Mouse (Mus musculus) granulocyte monocyte progenitor cell, adult 5-6 weeks (primary cell): ENCODE measurements around the gene Arf1. TPM values are rescaled to one million over a fixed set of nuclear protein-coding genes. Genes with fewer than 3 reads are reported as not detected.
"Not testable (repeated sequence)": the region's sequence is repeated elsewhere in the genome, so short reads cannot be mapped to it uniquely, and the experiment has no call there.

ENCODE experiments used
- ATAC-seq: replicated peaks from 2 replicates; pipeline ENCODE4 v1.8.0; 2016; ENCODE audit warnings: mild to moderate bottlenecking, moderate TSS enrichment, inconsistent platforms; ENCODE audit not compliant: poor library complexity, severe bottlenecking
- total RNA-seq, 2 experiments: library from RNA; stranded (forward) in 1 of 2; stranded (reverse) in 1 of 2; fragments of 200-712, 200-1000 nt in 1 of 2; fragments of >200 nt in 1 of 2; fragmentation: Nextera tagmentation in 1 of 2; gene quantifications; 2 replicates each; pipeline ENCODE4 v1.2.3; 2014 to 2017

The Arf1 gene
- total RNA-seq, 2 experiments from 2014 or later: 287 to 336 TPM

- ATAC-seq: peak; percentile 36
Observed at GRCm38 (mm10) chr11:59226787-59227603, 1.1 kb downstream of the Arf1 start.

GRCm38 (mm10) chr11:59226251-59226650, 1.8 kb downstream of the Arf1 start:
- ATAC-seq: no peak

- ATAC-seq: no peak
Observed at GRCm38 (mm10) chr11:59225167-59225566, 2.9 kb downstream of the Arf1 start.

- no peak for ATAC-seq
Observed at GRCm38 (mm10) chr11:59224470-59224869, 3.6 kb downstream of the Arf1 start.

- no peak for ATAC-seq
Observed at GRCm38 (mm10) chr11:59224025-59224424, 4.0 kb downstream of the Arf1 start.

- ATAC-seq: no peak
Observed at GRCm38 (mm10) chr11:59222306-59222705, 5.8 kb downstream of the Arf1 start.

GRCm38 (mm10) chr11:59221604-59222003, 6.5 kb downstream of the Arf1 start:
- peak; percentile 70 for ATAC-seq

- peak; percentile 30; the same call in 1 of the 2 replicates for ATAC-seq
Observed at GRCm38 (mm10) chr11:59219064-59219463, 9.0 kb downstream of the Arf1 start.

GRCm38 (mm10) chr11:59218389-59218998, 9.6 kb downstream of the Arf1 start:
- no peak for ATAC-seq

GRCm38 (mm10) chr11:59216955-59217354, 11.1 kb downstream of the Arf1 start:
- no peak for ATAC-seq

- ATAC-seq: no peak
Observed at GRCm38 (mm10) chr11:59212892-59213494, 15.1 kb downstream of the Arf1 start.

- peak; percentile 65 for ATAC-seq
Observed at GRCm38 (mm10) chr11:59212320-59212719, 15.8 kb downstream of the Arf1 start.

GRCm38 (mm10) chr11:59211561-59211960, 16.5 kb downstream of the Arf1 start:
- not testable (repeated sequence) for ATAC-seq

GRCm38 (mm10) chr11:59210020-59210419, 18.1 kb downstream of the Arf1 start:
- no peak for ATAC-seq

- no peak for ATAC-seq
Observed at GRCm38 (mm10) chr11:59209580-59209979, 18.5 kb downstream of the Arf1 start.

GRCm38 (mm10) chr11:59209003-59209441, 19.0 kb downstream of the Arf1 start:
- ATAC-seq: peak; percentile 60

- ATAC-seq: peak; percentile 60
Observed at GRCm38 (mm10) chr11:59208153-59208831, 19.8 kb downstream of the Arf1 start, which contains the start of gene 2310033P09Rik. TSS of gene 2310033P09Rik (plus strand) at chr11:59208321.

GRCm38 (mm10) chr11:59202081-59202995, 25.7 kb downstream of the Arf1 start, which contains the start of gene Mrpl55:
TSS of gene Mrpl55 (plus strand) at chr11:59202486.
- ATAC-seq: peak; percentile 93

- peak; percentile 71 for ATAC-seq
Observed at GRCm38 (mm10) chr11:59201216-59202002, 26.7 kb downstream of the Arf1 start.
